Mouse (Mus musculus): ENCODE data around the gene Slc25a47. TPM values are rescaled to one million over a fixed set of nuclear protein-coding genes. Genes with fewer than 3 reads are reported as not detected.

Gene Slc25a47
- 6.1 and 7.1 TPM in 2 replicates for polyA plus RNA-seq (2021; fragmentation: Nextera tagmentation)
- long read RNA-seq, experiment 1, partial matches to known transcripts, result 2 of 8 reads
- long read RNA-seq, experiment 1, other reads (novel, unspliced or antisense), result 6 of 8 reads
- long read RNA-seq, experiment 2, partial matches to known transcripts, result 7 of 27 reads
- long read RNA-seq, experiment 2, other reads (novel, unspliced or antisense), result 20 of 27 reads

GRCm38 (mm10) chr12:108835840-108836409, at the start of gene Slc25a47, which contains the start of gene Slc25a29:
TSS of gene Slc25a47 (plus strand) at chr12:108836046.
TSS of gene Slc25a29 (minus strand) at chr12:108835883.

GRCm38 (mm10) chr12:108792546-108793452, 43.0 kb upstream of the Slc25a47 start, which contains the start of gene Yy1:
TSS of gene Yy1 (plus strand) at chr12:108792973.

GRCm38 (mm10) chr12:108892989-108893714, 57.3 kb downstream of the Slc25a47 start, which contains the start of gene Wdr25:
TSS of gene Wdr25 (plus strand) at chr12:108893631.

GRCm38 (mm10) chr12:108893715-108894431, 58.0 kb downstream of the Slc25a47 start, which contains the start of gene Wars:
TSS of gene Wars (minus strand) at chr12:108894174.

Small RNA genes within 50 kb of the gene (microRNA-seq; reads per million reads assigned to microRNA genes)
- gene Mir345, result 55.6 reads per million, percentile 52 among the genes with 10 or more reads in this experiment

Other genes with a start within 250 kb of the Slc25a47 start
- 6.2 and 9.8 TPM in 2 replicates for gene Degs2, start 133.7 kb upstream of the Slc25a47 start, polyA plus RNA-seq (2021; fragmentation: Nextera tagmentation)
- gene Yy1, start 43.1 kb upstream of the Slc25a47 start, polyA plus RNA-seq (2021; fragmentation: Nextera tagmentation), result 4.4 and 4.9 TPM in 2 replicates
- 38.9 and 39.1 TPM in 2 replicates for gene Slc25a29, start 163 bp upstream of the Slc25a47 start, polyA plus RNA-seq (2021; fragmentation: Nextera tagmentation)
- gene Wdr25, start 57.6 kb downstream of the Slc25a47 start, polyA plus RNA-seq (2021; fragmentation: Nextera tagmentation), result 3.7 and 4.7 TPM in 2 replicates
- gene Wars, start 58.1 kb downstream of the Slc25a47 start, polyA plus RNA-seq (2021; fragmentation: Nextera tagmentation), result 99.6 and 104 TPM in 2 replicates
- 12.5 and 15.0 TPM in 2 replicates for gene Begain, start 232.2 kb downstream of the Slc25a47 start, polyA plus RNA-seq (2021; fragmentation: Nextera tagmentation)